Mouse (Mus musculus) C2C12 (cell line): ENCODE results near the gene Usp42. TPM values are rescaled to one million over a fixed set of nuclear protein-coding genes. Genes with fewer than 3 reads are reported as not detected.
A peak's percentile ranks its signal among the peaks of the same experiment; 100 is the strongest.

Experiments
- H3K27me3 ChIP-seq: one replicate; pipeline ENCODE4 v1.6.1; 2011; ENCODE audit not compliant: control insufficient read depth, insufficient read depth, insufficient read length
- H3K36me3 ChIP-seq: one replicate; pipeline ENCODE4 v1.6.1; 2011; ENCODE audit not compliant: control insufficient read depth, insufficient read depth
- H3K4me3 ChIP-seq: one replicate; pipeline ENCODE4 v1.5.1; 2011; ENCODE audit warnings: mild to moderate bottlenecking, control low read depth; ENCODE audit not compliant: poor library complexity, insufficient read depth, severe bottlenecking
- H3K79me2 ChIP-seq: one replicate; pipeline ENCODE4 v1.6.1; 2011; ENCODE audit not compliant: control insufficient read depth, insufficient read depth
- H3K79me3 ChIP-seq: one replicate; pipeline ENCODE4 v1.6.1; 2011; ENCODE audit warnings: low read depth, control low read depth
- H3ac ChIP-seq: one replicate; pipeline ENCODE3; 2011; ENCODE audit warnings: low read depth; ENCODE audit not compliant: control insufficient read depth, insufficient read length
- CEBPB ChIP-seq: IDR thresholded peaks from one replicate; pipeline ENCODE4 v1.6.1; 2011; ENCODE audit warnings: low read depth, mild to moderate bottlenecking, control low read depth, moderate library complexity
- CTCF ChIP-seq: IDR thresholded peaks from one replicate; pipeline ENCODE4 v1.5.1; 2011; ENCODE audit not compliant: control insufficient read depth, insufficient read depth, insufficient read length
- FOSL1 ChIP-seq: IDR thresholded peaks from one replicate; pipeline ENCODE4 v1.8.0; 2011; ENCODE audit warnings: mild to moderate bottlenecking, low read length; ENCODE audit not compliant: poor library complexity, insufficient read depth, severe bottlenecking
- MAX ChIP-seq: IDR thresholded peaks from one replicate; pipeline ENCODE4 v1.6.1; 2011; ENCODE audit warnings: mild to moderate bottlenecking, control low read depth
- MYOD1 ChIP-seq: IDR thresholded peaks from one replicate; pipeline ENCODE4 v1.6.1; 2011; ENCODE audit warnings: low read depth; ENCODE audit not compliant: control insufficient read depth, insufficient read length
- MYOG ChIP-seq: IDR thresholded peaks from one replicate; pipeline ENCODE4 v1.6.1; 2011; ENCODE audit not compliant: control insufficient read depth, insufficient read length; ENCODE audit errors: extremely low read depth
- USF1 ChIP-seq: IDR thresholded peaks from one replicate; pipeline ENCODE4 v1.6.1; 2011; ENCODE audit warnings: low read depth, mild to moderate bottlenecking, control low read depth, moderate library complexity
- long read RNA-seq, 2 experiments: library from polyadenylated mRNA; unstranded; transcript quantifications; one replicate each; pipeline ENCODE4 v2.0.0; 2019 to 2020
- polyA plus RNA-seq: library from polyadenylated mRNA; unstranded; fragments of >200 nt; fragmentation: generic; extraction: Trizol; gene quantifications from one replicate; pipeline ENCODE4 v1.2.1, GENCODE M21; 2012; ENCODE audit warnings: missing spikeins

Usp42 gene
- polyA plus RNA-seq: 4.8 TPM
- long read RNA-seq, experiment 1, partial matches to known transcripts: 1 of 1 reads
- long read RNA-seq, experiment 1, other reads (novel, unspliced or antisense): 0 of 1 reads
- long read RNA-seq, experiment 2, full-length matches to known transcripts: 3 of 24 reads
- long read RNA-seq, experiment 2, partial matches to known transcripts: 20 of 24 reads
- long read RNA-seq, experiment 2, other reads (novel, unspliced or antisense): 1 of 24 reads

- Histone ChIP-seq H3K79me2 (peaks cover 38% of the 10 kb centered on the region), H3ac (peak within 1 kb of the TSS; percentile 83), H3K27me3 (peaks cover 27% of the 10 kb centered on the region), H3K36me3 (peaks cover 5% of the 10 kb centered on the region), H3K4me3 (peak within 1 kb of the TSS; percentile 80), H3K79me3 (peaks cover 25% of the 10 kb centered on the region)
- no peak for TF ChIP-seq MYOG
- TF ChIP-seq CTCF: peak; percentile 99
Observed at GRCm38 (mm10) chr5:143732180-143732891, at the start of gene Usp42. TSS of gene Usp42 (minus strand) at chr5:143732280.

- H3K79me3 ChIP-seq: no peaks in the 10 kb centered on the region
- no peak for TF ChIP-seq MYOG
- no peak for TF ChIP-seq CTCF
- TF ChIP-seq CEBPB: no peak
- no peak for TF ChIP-seq FOSL1
- no peaks in the 10 kb centered on the region for H3K79me2 ChIP-seq
- peaks cover 11% of the 10 kb centered on the region for H3K27me3 ChIP-seq
- no peak overlapping the region for H3K4me3 ChIP-seq
- no peak overlapping the region for H3ac ChIP-seq
- H3K36me3 ChIP-seq: no peaks in the 10 kb centered on the region
Observed at GRCm38 (mm10) chr5:143760508-143760907, 28.4 kb upstream of the Usp42 start.

- Histone ChIP-seq H3ac (no peak overlapping the region), H3K4me3 (no peak overlapping the region), H3K27me3 (peaks cover 11% of the 10 kb centered on the region), H3K36me3 (no peaks in the 10 kb centered on the region), H3K79me3 (no peaks in the 10 kb centered on the region), H3K79me2 (no peaks in the 10 kb centered on the region)
- TF ChIP-seq CEBPB (no peak), MYOD1 (no peak), CTCF (no peak), USF1 (no peak), MYOG (no peak), MAX (no peak)
Observed at GRCm38 (mm10) chr5:143759554-143759953, 27.5 kb upstream of the Usp42 start.

- peaks cover 11% of the 10 kb centered on the region for H3K27me3 ChIP-seq
- H3K79me3 ChIP-seq: no peaks in the 10 kb centered on the region
- TF ChIP-seq USF1: no peak
- TF ChIP-seq MAX: no peak
- H3ac ChIP-seq: no peak overlapping the region
- H3K36me3 ChIP-seq: no peaks in the 10 kb centered on the region
- H3K4me3 ChIP-seq: peak overlapping the region; percentile 12
- H3K79me2 ChIP-seq: no peaks in the 10 kb centered on the region
Observed at GRCm38 (mm10) chr5:143757755-143758443, 25.8 kb upstream of the Usp42 start.

GRCm38 (mm10) chr5:143755529-143756141 is 23.6 kb upstream of the Usp42 start:
- no peak overlapping the region for H3ac ChIP-seq
- no peaks in the 10 kb centered on the region for H3K79me3 ChIP-seq
- peaks cover 10% of the 10 kb centered on the region for H3K27me3 ChIP-seq
- TF ChIP-seq CEBPB (no peak), CTCF (no peak), USF1 (no peak), MYOD1 (no peak), MYOG (no peak), MAX (no peak), FOSL1 (no peak)
- H3K36me3 ChIP-seq: no peaks in the 10 kb centered on the region
- no peaks in the 10 kb centered on the region for H3K79me2 ChIP-seq
- H3K4me3 ChIP-seq: no peak overlapping the region
